Mouse (Mus musculus): ENCODE data around the gene Lsm14a. TPM values are rescaled to one million over a fixed set of nuclear protein-coding genes. Genes with fewer than 3 reads are reported as not detected.
A peak's percentile ranks its signal among the peaks of the same experiment; 100 is the strongest.

The Lsm14a gene
- polyA plus RNA-seq, 1 experiment = 16.9 TPM

GRCm38 (mm10) chr7:34319957-34320356, 73.2 kb downstream of the Lsm14a start:
- no peak overlapping the region for H3K4me3 ChIP-seq (replicated peaks)
- H3K9me3 ChIP-seq = peaks cover 24% of the 10 kb centered on the region
- no peak for TF ChIP-seq FLI1 (IDR thresholded peaks at IDR 0.05; ENCODE audit: low read length)
- no peak for TF ChIP-seq GATA1 (IDR thresholded peaks at IDR 0.05; ENCODE audit: borderline replicate concordance, low read length)
- H3K4me1 ChIP-seq = peaks cover 18% of the 10 kb centered on the region
- H3K36me3 ChIP-seq (replicated peaks; ENCODE audit: low read length) = no peaks in the 10 kb centered on the region
- H3K27me3 ChIP-seq (replicated peaks) = peaks cover 18% of the 10 kb centered on the region

- Histone ChIP-seq H3K4me3 (replicated peaks) (no peak overlapping the region), H3K36me3 (replicated peaks; ENCODE audit: low read length) (no peaks in the 10 kb centered on the region), H3K27me3 (replicated peaks) (peaks cover 18% of the 10 kb centered on the region), H3K4me1 (peaks cover 18% of the 10 kb centered on the region), H3K9me3 (peaks cover 17% of the 10 kb centered on the region)
- TF ChIP-seq FLI1 (IDR thresholded peaks at IDR 0.05; ENCODE audit: low read length) (no peak), GATA1 (IDR thresholded peaks at IDR 0.05; ENCODE audit: borderline replicate concordance, low read length) (no peak)
Measured at GRCm38 (mm10) chr7:34319123-34319522, 74.0 kb downstream of the Lsm14a start.

GRCm38 (mm10) chr7:34317901-34318476, 75.1 kb downstream of the Lsm14a start:
- TF ChIP-seq FLI1 (IDR thresholded peaks at IDR 0.05; ENCODE audit: low read length) (no peak), GATA1 (IDR thresholded peaks at IDR 0.05; ENCODE audit: borderline replicate concordance, low read length) (no peak)
- H3K4me3 ChIP-seq (replicated peaks) = peak overlapping the region; percentile 16
- H3K4me1 ChIP-seq = peaks cover 25% of the 10 kb centered on the region
- H3K36me3 ChIP-seq (replicated peaks; ENCODE audit: low read length) = no peaks in the 10 kb centered on the region
- H3K27me3 ChIP-seq (replicated peaks) = peaks cover 18% of the 10 kb centered on the region
- H3K9me3 ChIP-seq = peaks cover 10% of the 10 kb centered on the region

GRCm38 (mm10) chr7:34313443-34313875, 79.7 kb downstream of the Lsm14a start, which contains the start of gene 4931406P16Rik:
4931406P16Rik (minus strand) TSS chr7:34313551.
- peaks cover 7% of the 10 kb centered on the region for H3K9me3 ChIP-seq
- H3K4me1 ChIP-seq = peaks cover 38% of the 10 kb centered on the region
- H3K27me3 ChIP-seq (replicated peaks) = peaks cover 11% of the 10 kb centered on the region
- peak within 1 kb of the TSS; percentile 97 for H3K4me3 ChIP-seq (replicated peaks)
- TF ChIP-seq FLI1 (IDR thresholded peaks at IDR 0.05; ENCODE audit: low read length) (peak; percentile 72; the same call in 1 of the 2 replicates), GATA1 (IDR thresholded peaks at IDR 0.05; ENCODE audit: borderline replicate concordance, low read length) (no peak)
- peaks cover 6% of the 10 kb centered on the region for H3K36me3 ChIP-seq (replicated peaks; ENCODE audit: low read length)

- TF ChIP-seq FLI1 (IDR thresholded peaks at IDR 0.05; ENCODE audit: low read length) = no peak
- no peak for TF ChIP-seq GATA1 (IDR thresholded peaks at IDR 0.05; ENCODE audit: borderline replicate concordance, low read length)
- peaks cover 5% of the 10 kb centered on the region for H3K27me3 ChIP-seq (replicated peaks)
- peaks cover 6% of the 10 kb centered on the region for H3K36me3 ChIP-seq (replicated peaks; ENCODE audit: low read length)
- peaks cover 39% of the 10 kb centered on the region for H3K4me1 ChIP-seq
- H3K4me3 ChIP-seq (replicated peaks) = peak overlapping the region; percentile 97
- H3K9me3 ChIP-seq = peaks cover 7% of the 10 kb centered on the region
Measured at GRCm38 (mm10) chr7:34312786-34313442, 80.2 kb downstream of the Lsm14a start.

- Histone ChIP-seq H3K36me3 (replicated peaks; ENCODE audit: low read length) (peaks cover 13% of the 10 kb centered on the region), H3K27me3 (replicated peaks) (no peaks in the 10 kb centered on the region), H3K4me1 (peaks cover 65% of the 10 kb centered on the region), H3K4me3 (replicated peaks) (peak overlapping the region; percentile 56), H3K9me3 (no peaks in the 10 kb centered on the region)
- no peak for TF ChIP-seq GATA1 (IDR thresholded peaks at IDR 0.05; ENCODE audit: borderline replicate concordance, low read length)
- no peak for TF ChIP-seq FLI1 (IDR thresholded peaks at IDR 0.05; ENCODE audit: low read length)
Measured at GRCm38 (mm10) chr7:34309186-34309764, 83.8 kb downstream of the Lsm14a start.

GRCm38 (mm10) chr7:34308586-34308985, 84.5 kb downstream of the Lsm14a start:
- peaks cover 13% of the 10 kb centered on the region for H3K36me3 ChIP-seq (replicated peaks; ENCODE audit: low read length)
- H3K4me3 ChIP-seq (replicated peaks) = peak overlapping the region; percentile 44
- TF ChIP-seq FLI1 (IDR thresholded peaks at IDR 0.05; ENCODE audit: low read length) (no peak), GATA1 (IDR thresholded peaks at IDR 0.05; ENCODE audit: borderline replicate concordance, low read length) (no peak)
- H3K4me1 ChIP-seq = peaks cover 60% of the 10 kb centered on the region
- no peaks in the 10 kb centered on the region for H3K27me3 ChIP-seq (replicated peaks)
- H3K9me3 ChIP-seq = no peaks in the 10 kb centered on the region

GRCm38 (mm10) chr7:34305454-34305853, 87.7 kb downstream of the Lsm14a start:
- Histone ChIP-seq H3K4me1 (peaks cover 69% of the 10 kb centered on the region), H3K36me3 (replicated peaks; ENCODE audit: low read length) (peaks cover 16% of the 10 kb centered on the region)
- TF ChIP-seq FLI1 (IDR thresholded peaks at IDR 0.05; ENCODE audit: low read length) (no peak), GATA1 (IDR thresholded peaks at IDR 0.05; ENCODE audit: borderline replicate concordance, low read length) (no peak)

GRCm38 (mm10) chr7:34302651-34303050, 90.5 kb downstream of the Lsm14a start:
- peaks cover 12% of the 10 kb centered on the region for H3K36me3 ChIP-seq (replicated peaks; ENCODE audit: low read length)
- H3K27me3 ChIP-seq (replicated peaks) = peaks cover 7% of the 10 kb centered on the region
- H3K4me3 ChIP-seq (replicated peaks) = no peak overlapping the region
- peaks cover 63% of the 10 kb centered on the region for H3K4me1 ChIP-seq
- no peaks in the 10 kb centered on the region for H3K9me3 ChIP-seq
- TF ChIP-seq GATA1 (IDR thresholded peaks at IDR 0.05; ENCODE audit: borderline replicate concordance, low read length) (no peak), FLI1 (IDR thresholded peaks at IDR 0.05; ENCODE audit: low read length) (no peak)

More at GRCm38 (mm10) chr7:34305454-34305853, 87.7 kb downstream of the Lsm14a start:
- Histone ChIP-seq H3K9me3 (no peaks in the 10 kb centered on the region), H3K4me3 (replicated peaks) (peak overlapping the region; percentile 11), H3K27me3 (replicated peaks) (peaks cover 5% of the 10 kb centered on the region)

- TF ChIP-seq GATA1 (IDR thresholded peaks at IDR 0.05; ENCODE audit: borderline replicate concordance, low read length) (no peak), FLI1 (IDR thresholded peaks at IDR 0.05; ENCODE audit: low read length) (no peak)
- Histone ChIP-seq H3K9me3 (no peaks in the 10 kb centered on the region), H3K4me3 (replicated peaks) (no peak overlapping the region), H3K4me1 (peaks cover 56% of the 10 kb centered on the region), H3K36me3 (replicated peaks; ENCODE audit: low read length) (peaks cover 12% of the 10 kb centered on the region), H3K27me3 (replicated peaks) (peaks cover 7% of the 10 kb centered on the region)
Measured at GRCm38 (mm10) chr7:34301952-34302351, 91.2 kb downstream of the Lsm14a start.

Data from megakaryocyte, embryonic 14.5 days (primary cell).